Mouse (Mus musculus) liver, postnatal 0 days (tissue): ENCODE measurements around the gene Taar4.

ENCODE experiments used
- CTCF ChIP-seq: sonication (generic); IDR thresholded peaks from 2 replicates; pipeline ENCODE4 v1.5.1; 2016; ENCODE audit warnings: antibody characterized with exemption, low read depth
- EP300 ChIP-seq: IDR thresholded peaks from 2 replicates; pipeline ENCODE4 v1.6.1; 2016; ENCODE audit warnings: antibody characterized with exemption, low read depth, mild to moderate bottlenecking

DNA sequence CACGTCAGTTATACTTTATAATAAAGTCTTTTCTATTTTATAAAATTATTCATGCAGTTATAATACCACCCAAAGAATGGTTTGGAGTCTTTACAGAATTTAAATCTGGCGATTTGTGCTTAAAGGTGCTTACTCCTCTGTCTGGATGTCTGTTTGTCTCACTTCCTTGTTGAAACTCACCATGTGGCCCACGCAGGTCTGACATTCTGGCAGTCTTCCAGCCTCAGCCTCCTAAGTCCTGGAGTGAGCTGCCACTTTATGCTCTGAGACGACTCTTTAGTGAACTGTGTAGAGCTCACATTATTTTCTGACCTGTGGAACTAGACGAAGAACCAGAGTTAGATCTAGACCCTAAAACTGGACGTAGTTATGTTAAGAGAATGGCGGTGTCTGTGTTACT is 12.3 kb upstream of the Taar4 start:
- no peak for TF ChIP-seq CTCF
- no peak for TF ChIP-seq EP300
